Mouse (Mus musculus) monocyte, adult 5-6 weeks (primary cell): ENCODE data around the gene Ocln. TPM values are rescaled to one million over a fixed set of nuclear protein-coding genes. Genes with fewer than 3 reads are reported as not detected.

Source experiments
- ATAC-seq: fragments of 153-309, 156-312 bp; replicated peaks from 2 replicates; pipeline ENCODE4 v1.8.0; 2017; ENCODE audit warnings: mild to moderate bottlenecking; ENCODE audit not compliant: low TSS enrichment, insufficient number of reproducible peaks, severe bottlenecking, poor library complexity, low FRiP score
- total RNA-seq: library from RNA; stranded (forward); fragments of 200-1000, 200-491, 200-594 nt; gene quantifications from 3 replicates; pipeline ENCODE4 v1.2.3, GENCODE M21; 2017

Gene Ocln
- total RNA-seq, 1 experiment from 2014 or later = not detected

GRCm38 (mm10) chr13:100551371-100552008, 1.0 kb downstream of the Ocln start:
- no peak for ATAC-seq

- ATAC-seq = no peak
Measured at GRCm38 (mm10) chr13:100547269-100547668, 5.2 kb downstream of the Ocln start.

GRCm38 (mm10) chr13:100545510-100545909, 7.0 kb downstream of the Ocln start:
- ATAC-seq = no peak

GRCm38 (mm10) chr13:100544220-100544662, 8.3 kb downstream of the Ocln start:
- ATAC-seq = no peak

- no peak for ATAC-seq
Measured at GRCm38 (mm10) chr13:100543011-100543767, 9.3 kb downstream of the Ocln start.

GRCm38 (mm10) chr13:100536149-100536548, 16.4 kb downstream of the Ocln start:
- no peak for ATAC-seq

GRCm38 (mm10) chr13:100532788-100533365, 19.6 kb downstream of the Ocln start:
- no peak for ATAC-seq

- no peak for ATAC-seq
Measured at GRCm38 (mm10) chr13:100526649-100527038, 25.9 kb downstream of the Ocln start.

- no peak for ATAC-seq
Measured at GRCm38 (mm10) chr13:100525935-100526648, 26.4 kb downstream of the Ocln start.

- ATAC-seq = no peak
Measured at GRCm38 (mm10) chr13:100524896-100525295, 27.6 kb downstream of the Ocln start.

- no peak for ATAC-seq
Measured at GRCm38 (mm10) chr13:100523698-100524097, 28.8 kb downstream of the Ocln start.

GRCm38 (mm10) chr13:100521724-100522591, 30.6 kb downstream of the Ocln start:
- no peak for ATAC-seq

- no peak for ATAC-seq
Measured at GRCm38 (mm10) chr13:100519162-100519561, 33.4 kb downstream of the Ocln start.

- ATAC-seq = no peak
Measured at GRCm38 (mm10) chr13:100518191-100518590, 34.3 kb downstream of the Ocln start.

- no peak for ATAC-seq
Measured at GRCm38 (mm10) chr13:100517652-100518153, 34.8 kb downstream of the Ocln start.

- ATAC-seq = no peak
Measured at GRCm38 (mm10) chr13:100516213-100517105, 36.1 kb downstream of the Ocln start.

- ATAC-seq = no peak
Measured at GRCm38 (mm10) chr13:100512792-100513191, 39.7 kb downstream of the Ocln start.
